Mouse (Mus musculus) c-Kit-negative CD71-positive TER-119-positive erythroid progenitor cells, embryonic 14.5 days (primary cell): Measurements from ENCODE around the gene Tmem151b.
A peak's percentile ranks its signal among the peaks of the same experiment; 100 is the strongest.

Source experiments
- DNase-seq: peaks from one replicate; pipeline ENCODE4 v3.0.0-alpha.2; 2013; ENCODE audit warnings: low read depth, low spot score

The Tmem151b gene

GRCm38 (mm10) chr17:45564531-45565084 lies 15.1 kb upstream of the Tmem151b start:
- no peak for DNase-seq

DNA sequence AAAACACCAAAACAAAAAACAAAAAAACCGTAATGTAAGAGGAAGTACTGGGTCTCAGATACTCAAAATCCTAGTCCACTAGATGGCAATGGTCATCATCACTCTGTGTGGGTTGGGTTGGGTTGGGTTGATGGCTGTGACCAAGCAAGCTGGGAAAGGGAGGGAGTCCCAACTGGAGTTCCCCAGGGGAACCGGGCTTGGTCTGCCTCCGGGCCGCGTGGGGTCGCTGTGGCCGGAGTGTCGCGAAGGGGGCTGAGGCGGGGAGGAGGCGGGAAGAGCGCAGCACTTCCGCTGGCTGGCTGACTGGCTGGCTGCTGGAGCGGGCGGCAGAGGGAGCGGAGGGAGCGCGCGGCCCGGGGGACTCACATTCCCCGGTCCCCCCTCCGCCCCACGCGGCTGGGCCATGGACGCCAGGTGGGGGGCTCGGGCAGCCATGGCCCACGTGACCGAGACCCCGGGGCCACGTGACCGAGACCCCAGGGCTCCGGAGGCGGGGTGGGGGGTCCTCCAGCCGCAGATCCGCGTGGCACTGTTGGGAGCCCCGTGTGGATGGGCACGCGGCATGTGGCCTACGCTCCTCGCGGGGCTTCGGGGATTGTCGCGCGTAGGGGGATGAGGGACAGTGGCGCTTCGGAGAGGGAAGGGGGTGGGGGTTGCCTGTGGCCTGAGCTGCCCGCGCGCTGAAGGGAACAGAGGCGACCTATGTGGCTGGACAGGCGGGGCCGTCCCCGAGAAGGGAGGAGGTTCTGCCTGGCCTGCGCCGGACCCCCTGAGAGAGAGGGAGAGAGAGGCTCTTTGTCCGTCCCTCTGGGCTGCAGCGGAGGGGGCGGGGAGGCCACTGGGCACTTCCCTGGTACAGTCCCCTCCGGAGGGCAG lies 14.4 kb upstream of the Tmem151b start, which contains the start of gene Slc35b2:
Gene Slc35b2 (plus strand): TSS at position 220 of the 876 bp plus-strand sequence.
- DNase-seq, result no peak

GRCm38 (mm10) chr17:45563216-45563615 lies 13.7 kb upstream of the Tmem151b start:
- no peak for DNase-seq

GRCm38 (mm10) chr17:45559732-45560525 lies 10.5 kb upstream of the Tmem151b start:
- no peak for DNase-seq

GRCm38 (mm10) chr17:45557998-45558862 lies 8.8 kb upstream of the Tmem151b start:
- no peak for DNase-seq

GRCm38 (mm10) chr17:45557246-45557824 lies 7.9 kb upstream of the Tmem151b start:
- no peak for DNase-seq

GRCm38 (mm10) chr17:45556514-45557245 lies 7.2 kb upstream of the Tmem151b start:
- no peak for DNase-seq

GRCm38 (mm10) chr17:45556107-45556489 lies 6.6 kb upstream of the Tmem151b start:
- no peak for DNase-seq

DNA sequence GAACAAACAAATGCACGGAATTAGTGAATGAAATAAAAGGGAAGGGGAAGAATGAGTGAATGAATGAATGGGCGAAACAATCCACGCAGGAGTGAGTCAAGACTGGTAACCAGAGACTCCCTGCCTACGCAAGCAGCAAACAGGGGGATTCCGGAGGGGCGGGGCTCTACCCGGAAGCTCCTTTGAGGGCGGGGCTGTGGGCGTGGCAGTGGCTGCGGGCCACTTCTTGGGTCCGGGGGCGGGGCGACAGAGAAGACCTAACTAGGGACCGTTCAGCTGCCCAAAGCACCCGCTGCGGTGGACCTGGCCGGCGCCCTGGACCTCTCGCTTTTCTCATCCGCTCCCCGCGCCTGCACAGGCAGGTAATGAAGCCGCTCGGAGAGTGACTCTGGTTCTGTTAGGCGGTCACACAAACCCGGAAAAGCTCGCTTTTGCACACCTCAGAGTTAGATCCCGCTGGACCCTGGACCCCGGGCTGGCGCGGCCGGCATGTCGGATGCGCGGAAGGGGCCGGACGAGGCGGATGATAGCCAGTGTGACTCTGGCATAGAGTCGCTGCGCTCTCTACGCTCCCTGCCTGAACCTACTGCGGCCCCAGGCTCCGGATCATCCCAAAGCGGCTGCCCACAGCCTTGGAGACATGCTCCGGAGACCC lies 6.1 kb upstream of the Tmem151b start, which contains the start of gene Nfkbie:
Gene Nfkbie (plus strand): TSS at position 252 of the 655 bp plus-strand sequence.
- peak; percentile 49 for DNase-seq

DNA sequence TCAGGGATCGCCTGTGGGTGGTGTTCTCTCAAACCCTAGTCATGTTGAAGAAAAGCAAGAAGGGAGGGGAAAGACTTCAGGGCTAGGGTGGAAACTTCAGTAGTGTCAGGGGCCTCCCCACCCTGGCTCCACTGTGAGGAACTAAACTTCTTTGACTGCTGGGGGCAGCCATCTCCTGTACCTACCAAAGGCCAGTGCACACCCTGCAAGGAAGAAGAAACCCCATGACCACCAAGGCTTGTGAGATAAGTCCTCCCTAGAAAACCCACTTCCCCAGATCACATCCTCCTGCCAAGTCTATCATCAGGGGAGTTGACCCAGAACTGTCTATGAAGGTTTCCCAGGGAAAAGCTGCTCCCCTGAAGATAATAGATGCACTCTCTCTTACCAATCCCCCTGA lies 4.9 kb upstream of the Tmem151b start:
- no peak for DNase-seq

DNA sequence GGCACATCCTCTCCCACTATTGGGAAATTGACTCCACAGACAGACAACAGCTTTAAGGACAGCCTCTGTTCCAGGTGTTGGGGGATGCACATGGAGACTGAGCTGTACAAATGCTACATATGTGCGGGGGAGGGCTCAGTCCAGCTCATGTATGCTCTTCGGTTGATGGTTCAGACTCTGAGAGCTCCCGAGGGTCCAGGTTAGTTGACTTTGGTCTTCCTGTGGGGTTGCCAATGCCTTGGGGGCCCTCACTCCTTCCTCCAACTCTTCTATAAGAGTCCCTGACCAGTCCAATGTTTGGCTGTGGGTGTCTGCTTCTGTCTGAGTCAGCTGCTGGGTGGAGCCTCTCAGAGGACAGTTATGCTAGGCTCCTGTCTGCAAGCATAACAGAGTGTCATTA lies 3.6 kb upstream of the Tmem151b start:
- no peak for DNase-seq

GRCm38 (mm10) chr17:45551816-45552451 lies 2.5 kb upstream of the Tmem151b start:
- DNase-seq, result no peak

DNA sequence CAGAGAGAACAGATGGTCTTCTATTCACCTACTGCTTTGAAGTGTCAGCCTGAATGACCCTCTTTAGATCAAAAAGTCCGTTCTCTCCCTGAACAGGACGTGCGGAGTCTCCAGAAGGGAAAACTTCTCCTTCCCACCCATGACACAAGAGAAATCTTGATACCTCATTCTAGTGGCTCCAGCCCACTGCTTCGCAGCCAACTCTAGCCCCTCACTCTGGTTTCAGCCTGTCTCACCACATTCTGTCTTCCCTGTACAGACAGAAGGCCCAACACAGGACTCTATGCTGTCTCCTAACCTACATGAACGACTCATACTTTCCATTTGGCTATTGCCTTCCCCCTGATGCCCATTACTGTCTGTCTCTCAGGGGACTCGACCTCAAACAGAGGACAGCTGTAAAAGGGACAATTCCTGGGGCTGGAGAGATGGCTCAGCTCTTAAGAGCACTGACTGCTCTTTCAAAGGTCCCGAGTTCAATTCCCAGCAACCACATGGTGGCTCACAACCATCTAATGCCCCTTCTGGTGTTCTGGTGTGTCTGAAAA lies 1.8 kb upstream of the Tmem151b start:
- DNase-seq, result no peak

GRCm38 (mm10) chr17:45550253-45550652 lies 776 bp upstream of the Tmem151b start:
- DNase-seq, result no peak

GRCm38 (mm10) chr17:45548541-45549512 lies 650 bp downstream of the Tmem151b start:
- DNase-seq, result no peak

- no peak for DNase-seq
Measured at GRCm38 (mm10) chr17:45547461-45548190, 1.9 kb downstream of the Tmem151b start.

DNA sequence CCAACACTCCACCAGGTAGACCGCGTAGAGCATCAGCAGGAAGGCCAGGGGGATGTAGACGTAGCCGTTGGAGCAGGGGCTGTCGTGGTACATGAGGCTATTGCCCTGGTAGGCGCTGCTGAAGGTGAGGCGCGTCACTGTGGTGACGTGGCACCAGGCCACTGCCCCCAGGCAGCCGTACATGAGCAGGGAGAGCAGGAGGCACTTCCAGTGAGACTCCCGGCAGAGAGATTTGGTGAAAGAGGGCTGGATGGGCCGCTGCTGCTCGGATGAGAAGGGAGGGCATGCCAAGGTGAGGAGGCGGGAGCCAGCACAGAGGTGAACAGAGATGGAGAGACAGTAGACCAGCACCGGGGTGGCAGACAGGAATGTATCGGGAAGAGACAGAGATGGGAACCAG lies 2.5 kb downstream of the Tmem151b start:
- DNase-seq, result no peak
